Mouse (Mus musculus) limb, embryonic 12.5 days (tissue): ENCODE data around the gene Xpnpep2. TPM values are rescaled to one million over a fixed set of nuclear protein-coding genes. Genes with fewer than 3 reads are reported as not detected.
A peak's percentile ranks its signal among the peaks of the same experiment; 100 is the strongest.

Source experiments
- ATAC-seq: fragments of 200-750 bp; cut with Nextera tagmentation; 2 replicates; pipeline ENCODE4 v1.8.0; 2017; ENCODE audit warnings: low read depth, moderate TSS enrichment; ENCODE audit not compliant: insufficient number of reproducible peaks, insufficient read depth, low FRiP score, low TSS enrichment
- H3K27ac ChIP-seq: fragments of 300-500 bp; sonication (generic); 2 replicates; pipeline ENCODE4 v1.5.1; 2016; ENCODE audit warnings: mild to moderate bottlenecking, moderate library complexity
- H3K27me3 ChIP-seq: fragments of 300-500 bp; sonication (generic); 2 replicates; pipeline ENCODE4 v1.6.1; 2016; ENCODE audit warnings: mild to moderate bottlenecking, moderate library complexity
- H3K36me3 ChIP-seq: fragments of 300-500 bp; sonication (generic); 2 replicates; pipeline ENCODE4 v1.6.1; 2016; ENCODE audit warnings: mild to moderate bottlenecking, moderate library complexity
- H3K4me1 ChIP-seq: fragments of 300-500 bp; sonication (generic); replicated peaks from 2 replicates; pipeline ENCODE4 v1.6.1; 2016
- H3K4me2 ChIP-seq: fragments of 300-500 bp; sonication (generic); 2 replicates; pipeline ENCODE4 v1.6.1; 2016; ENCODE audit warnings: mild to moderate bottlenecking, moderate library complexity
- H3K4me3 ChIP-seq: fragments of 300-500 bp; sonication (generic); replicated peaks from 2 replicates; pipeline ENCODE4 v1.5.1; 2016; ENCODE audit warnings: mild to moderate bottlenecking
- H3K9ac ChIP-seq: fragments of 300-500 bp; sonication (generic); replicated peaks from 2 replicates; pipeline ENCODE4 v1.6.1; 2016; ENCODE audit warnings: mild to moderate bottlenecking, moderate library complexity
- H3K9me3 ChIP-seq: fragments of 300-500 bp; sonication (generic); 2 replicates; pipeline ENCODE4 v1.6.1; 2016; ENCODE audit warnings: mild to moderate bottlenecking, moderate library complexity
- WGBS: fragments of 180-500 bp; shearing (Covaris S2); methylation state at CpG from one replicate; pipeline ENCODE4 v1.1.7; 2016; 5-methylcytosine and 5-hydroxymethylcytosine counted together
- polyA plus RNA-seq: library from polyadenylated mRNA; unstranded; fragments of >200 nt; fragmentation: Nextera tagmentation; extraction: Ambion mirVana; gene quantifications from 2 replicates; pipeline ENCODE4 v1.2.1, GENCODE M21; 2016

Xpnpep2 gene
- 2.6 and 3.7 TPM in 2 replicates for polyA plus RNA-seq

DNA sequence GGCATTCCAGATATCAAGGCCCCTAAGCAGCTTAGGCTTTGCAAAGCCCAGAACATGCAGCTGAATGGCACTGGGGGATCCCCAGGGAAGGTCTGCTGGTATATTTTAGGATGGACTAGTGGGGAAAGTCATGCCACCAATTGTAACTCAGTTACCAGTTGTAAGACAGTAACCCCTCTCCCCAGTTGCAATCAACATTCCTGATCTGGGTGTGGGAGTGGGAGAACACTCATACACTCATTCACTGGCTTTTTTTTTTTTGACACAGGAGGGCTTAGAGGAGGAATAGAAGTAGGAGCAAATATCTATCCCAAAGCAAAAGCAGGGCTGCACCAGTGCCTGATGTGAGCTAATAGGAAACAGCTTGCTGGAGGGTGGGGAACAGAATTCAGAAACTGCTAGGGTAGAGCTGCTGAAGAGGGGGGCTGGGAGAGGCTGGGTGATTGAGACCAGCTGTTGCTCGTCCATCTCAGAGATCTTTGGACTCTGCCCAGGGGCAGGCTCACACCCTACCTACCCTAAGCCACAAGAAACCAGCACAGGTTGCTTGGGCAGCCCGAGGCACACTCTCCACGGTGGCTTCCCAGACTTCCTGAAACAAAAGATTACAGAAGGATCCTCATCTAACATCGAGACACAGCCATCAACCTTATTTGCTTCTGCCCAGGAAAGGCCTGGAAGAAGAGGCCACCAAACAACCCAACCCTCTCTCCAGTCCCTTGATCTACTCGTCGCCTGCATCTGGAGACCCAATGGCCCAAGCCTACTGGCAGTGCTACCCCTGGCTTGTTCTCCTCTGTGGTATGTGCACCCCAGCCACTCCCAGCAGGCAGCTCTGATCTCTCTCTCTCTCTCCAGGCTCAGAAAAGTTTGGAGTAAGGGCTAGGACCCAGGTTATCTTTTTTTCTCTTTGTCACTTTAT is at the start of gene Xpnpep2:
Xpnpep2 (plus strand) TSS at position 332 of the 922 bp plus-strand sequence.
- Histone ChIP-seq H3K9ac (no peak within 1 kb of the TSS), H3K4me3 (no peak within 1 kb of the TSS), H3K9me3 (no peaks in the 10 kb centered on the region), H3K4me2 (no peak within 1 kb of the TSS; the same call in 1 of the 2 replicates), H3K27me3 (0 out of 2 replicates have a peak, but pooled peaks cover 3% of the 10 kb centered on the region), H3K4me1 (peaks cover 5% of the 10 kb centered on the region; the same call in 1 of the 2 replicates), H3K27ac (peak within 1 kb of the TSS; percentile 77), H3K36me3 (no peaks in the 10 kb centered on the region)
- peak; percentile 37; the same call in 1 of the 2 replicates for ATAC-seq
- 32% methylated on average over 6 of the region's 6 CpGs for WGBS

DNA sequence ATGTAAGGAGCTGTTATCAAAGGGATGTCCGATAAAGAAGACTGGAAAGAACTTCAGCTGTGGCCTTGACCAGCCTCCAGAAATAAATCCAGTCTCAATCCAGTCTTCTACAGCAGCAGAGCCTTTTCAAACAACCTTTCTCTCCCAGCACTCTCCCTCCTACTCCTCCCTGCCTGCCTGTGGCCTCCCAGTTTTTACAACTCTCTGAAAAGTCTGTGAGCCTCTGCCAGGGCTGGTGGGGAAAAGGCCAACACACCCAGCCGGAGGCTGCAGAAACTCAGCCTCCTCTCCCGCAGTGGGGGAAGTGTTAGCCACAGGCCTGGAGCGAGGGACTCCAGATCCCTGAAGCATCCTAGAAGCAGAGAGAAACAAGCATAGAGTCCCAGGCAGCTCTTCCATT is 46.0 kb upstream of the Xpnpep2 start:
- Histone ChIP-seq H3K4me2 (no peak overlapping the region), H3K4me3 (no peak overlapping the region), H3K9me3 (no peaks in the 10 kb centered on the region), H3K27me3 (no peaks in the 10 kb centered on the region), H3K36me3 (no peaks in the 10 kb centered on the region), H3K4me1 (no peaks in the 10 kb centered on the region), H3K27ac (no peak overlapping the region), H3K9ac (no peak overlapping the region)
- no peak for ATAC-seq
- WGBS: 63% methylated on average over 4 of the region's 4 CpGs

DNA sequence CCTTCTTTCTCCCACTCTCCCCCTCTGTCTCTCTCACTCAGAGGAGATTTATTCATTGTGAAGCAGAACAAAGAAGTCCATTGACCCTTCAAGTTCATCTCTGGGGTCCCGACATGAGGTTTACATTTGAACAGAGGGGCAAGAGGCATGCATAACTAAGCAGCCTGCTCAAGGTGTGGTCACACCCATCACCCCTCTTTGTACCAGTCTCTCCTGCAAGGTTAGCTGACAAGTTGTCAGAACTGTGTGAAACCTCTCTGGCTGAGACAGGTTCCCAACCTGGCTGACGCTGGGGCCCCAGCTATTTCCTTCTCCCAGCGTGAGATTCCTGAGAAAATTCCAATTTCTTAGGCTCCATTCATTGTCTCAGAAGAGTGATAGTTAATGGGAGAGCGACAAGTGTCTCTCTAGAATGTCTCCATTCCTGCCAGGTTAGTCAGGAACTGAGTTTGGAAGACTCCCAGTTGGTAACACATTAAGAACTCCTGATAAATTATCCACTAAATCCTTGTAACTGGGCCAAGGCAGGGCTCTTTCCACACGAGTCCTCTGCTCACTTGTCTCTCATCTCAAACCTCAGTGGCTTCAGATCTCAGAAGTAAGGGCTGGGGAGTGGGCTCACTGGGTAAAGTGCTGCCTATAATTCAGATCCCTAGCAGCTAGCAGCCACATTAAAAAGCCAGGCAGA is 44.2 kb upstream of the Xpnpep2 start:
- Histone ChIP-seq H3K4me1 (no peaks in the 10 kb centered on the region), H3K9me3 (no peaks in the 10 kb centered on the region), H3K27me3 (no peaks in the 10 kb centered on the region), H3K4me2 (no peak overlapping the region), H3K4me3 (no peak overlapping the region), H3K9ac (no peak overlapping the region), H3K36me3 (no peaks in the 10 kb centered on the region), H3K27ac (no peak overlapping the region)
- ATAC-seq: no peak
- 36% methylated on average over 5 of the region's 5 CpGs for WGBS

DNA sequence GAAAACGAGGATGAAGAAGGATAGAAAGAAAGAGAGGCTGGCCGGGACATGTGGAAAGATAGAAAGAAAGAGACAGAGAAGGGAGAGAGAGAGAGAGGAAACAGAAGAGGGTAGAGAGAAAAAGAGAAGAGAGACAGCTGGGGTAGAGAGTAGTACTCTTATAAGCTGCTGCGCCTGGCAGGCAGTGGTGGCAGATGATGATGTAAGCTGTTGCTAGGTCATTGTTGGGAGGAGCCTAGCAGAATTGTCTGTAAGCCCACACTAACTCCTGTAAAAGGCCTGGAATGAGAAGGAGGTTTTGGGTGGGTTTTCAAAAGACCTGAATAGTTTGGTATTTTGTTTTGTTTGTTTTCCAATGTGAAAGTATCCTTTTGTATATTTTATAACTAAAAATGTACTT is 41.6 kb upstream of the Xpnpep2 start:
- Histone ChIP-seq H3K4me2 (no peak overlapping the region), H3K4me3 (no peak overlapping the region), H3K27me3 (no peaks in the 10 kb centered on the region; the same call in 1 of the 2 replicates), H3K27ac (no peak overlapping the region), H3K36me3 (no peaks in the 10 kb centered on the region), H3K9me3 (no peaks in the 10 kb centered on the region), H3K9ac (no peak overlapping the region), H3K4me1 (no peaks in the 10 kb centered on the region)
- ATAC-seq: no peak
- WGBS: 75% methylated on average over 3 of the region's 3 CpGs

DNA sequence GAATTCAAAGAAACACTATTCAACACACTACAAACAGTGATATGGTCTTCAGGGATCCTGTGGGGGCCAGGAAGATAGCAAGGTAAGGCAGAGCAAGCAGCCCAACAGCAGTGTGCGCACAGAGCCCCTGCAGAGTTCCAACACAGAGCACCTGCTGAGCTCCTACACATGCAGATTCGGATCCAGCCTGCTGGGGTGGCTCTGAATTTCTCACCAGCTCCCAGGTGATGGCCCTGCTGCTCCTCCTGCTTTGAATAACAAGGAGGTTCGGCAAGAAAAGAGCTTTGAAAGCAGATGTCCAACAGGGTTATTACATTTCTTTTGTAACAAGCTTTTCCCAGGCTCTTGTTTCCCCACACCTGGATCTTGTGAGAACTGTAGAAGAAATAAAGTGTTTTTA is 36.6 kb upstream of the Xpnpep2 start:
- WGBS: 16% methylated on average over 3 of the region's 3 CpGs
- Histone ChIP-seq H3K27me3 (peaks cover 7% of the 10 kb centered on the region; the same call in 1 of the 2 replicates), H3K27ac (no peak overlapping the region), H3K9me3 (no peaks in the 10 kb centered on the region), H3K9ac (no peak overlapping the region), H3K4me1 (no peaks in the 10 kb centered on the region), H3K36me3 (no peaks in the 10 kb centered on the region), H3K4me2 (no peak overlapping the region), H3K4me3 (no peak overlapping the region)
- no peak for ATAC-seq

DNA sequence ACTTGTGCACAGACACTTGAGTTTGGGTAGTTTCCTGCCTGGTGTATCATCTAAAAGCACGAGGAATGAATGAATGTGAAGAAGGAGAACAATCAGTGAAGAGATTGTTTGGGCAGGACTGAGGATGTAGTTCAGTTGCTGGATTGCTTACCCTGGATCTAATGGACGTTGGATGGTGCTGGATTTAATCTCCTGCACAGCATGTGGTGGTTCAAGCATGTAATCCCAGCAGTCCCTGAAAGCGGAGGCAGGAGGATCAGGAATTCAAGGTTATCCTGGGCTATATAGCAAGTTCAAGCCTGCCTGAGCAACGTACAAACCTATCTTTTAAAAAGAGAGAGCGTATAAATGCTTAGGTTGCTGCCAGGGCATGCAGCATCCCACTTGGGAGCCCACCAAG is 36.1 kb upstream of the Xpnpep2 start:
- no peak overlapping the region for H3K4me3 ChIP-seq
- no peaks in the 10 kb centered on the region for H3K9me3 ChIP-seq
- H3K4me2 ChIP-seq: no peak overlapping the region
- H3K27me3 ChIP-seq: peaks cover 7% of the 10 kb centered on the region; the same call in 1 of the 2 replicates
- no peaks in the 10 kb centered on the region for H3K36me3 ChIP-seq
- H3K9ac ChIP-seq: no peak overlapping the region
- H3K4me1 ChIP-seq: no peaks in the 10 kb centered on the region
- WGBS: 25% methylated on average over 5 of the region's 5 CpGs
- no peak overlapping the region for H3K27ac ChIP-seq
- ATAC-seq: no peak

DNA sequence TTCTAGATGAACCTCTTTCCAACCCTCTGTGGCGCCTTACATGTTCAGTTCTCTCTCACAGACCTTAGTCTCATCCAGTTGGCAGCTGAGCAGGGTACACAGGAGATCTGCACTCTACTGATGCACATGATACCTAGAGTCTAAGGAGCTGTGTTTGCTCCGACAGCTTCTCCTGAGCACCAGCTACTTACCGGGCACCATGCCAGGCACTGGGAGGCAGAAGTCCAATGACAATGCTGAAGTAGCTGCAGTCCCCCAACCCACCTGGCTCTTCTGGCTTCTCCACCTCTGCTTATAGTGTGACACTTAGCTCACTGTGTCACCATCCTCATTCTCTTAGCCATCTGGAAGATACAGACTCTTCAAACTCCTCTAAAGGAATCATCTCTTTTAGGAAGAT is 33.8 kb upstream of the Xpnpep2 start:
- Histone ChIP-seq H3K4me3 (no peak overlapping the region), H3K9me3 (no peaks in the 10 kb centered on the region), H3K36me3 (no peaks in the 10 kb centered on the region), H3K4me1 (no peaks in the 10 kb centered on the region), H3K27me3 (peaks cover 7% of the 10 kb centered on the region; the same call in 1 of the 2 replicates), H3K4me2 (no peak overlapping the region), H3K27ac (no peak overlapping the region), H3K9ac (no peak overlapping the region)
- no peak for ATAC-seq
- whole genome bisulfite sequencing: 91% methylated on average over 3 of the region's 3 CpGs

DNA sequence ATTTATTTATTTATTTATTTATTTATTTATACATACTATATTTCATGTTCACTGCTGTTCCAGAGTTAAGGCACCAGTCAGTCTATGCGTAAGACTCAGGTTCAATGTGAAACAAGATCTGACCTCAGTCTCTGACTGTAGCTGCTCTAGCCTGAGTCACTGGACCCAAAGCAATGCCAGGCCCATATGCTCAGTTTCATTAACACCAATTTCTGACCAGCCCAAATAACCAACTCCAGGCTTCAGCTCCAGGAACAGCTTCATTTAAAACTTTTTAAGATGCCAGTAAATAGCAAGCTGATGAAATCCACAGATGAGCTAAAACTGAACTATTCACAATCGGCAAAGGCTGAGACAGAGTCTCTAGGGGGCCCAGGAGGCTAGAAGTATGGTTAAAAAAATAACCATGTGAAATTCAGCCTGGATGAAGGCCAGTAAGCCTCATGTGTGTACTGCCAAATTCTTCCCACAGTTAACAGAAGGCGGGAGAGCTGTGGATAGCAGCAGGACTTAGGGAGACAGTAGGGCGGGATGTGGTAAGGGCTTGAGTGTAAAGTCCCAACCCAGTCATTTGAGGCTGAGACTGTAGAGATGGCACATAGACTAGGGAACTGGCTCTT is 31.6 kb upstream of the Xpnpep2 start:
- 71% methylated on average over 4 of the region's 4 CpGs for WGBS
- no peak for ATAC-seq
- Histone ChIP-seq H3K27ac (no peak overlapping the region), H3K9me3 (no peaks in the 10 kb centered on the region), H3K4me1 (no peaks in the 10 kb centered on the region), H3K9ac (no peak overlapping the region), H3K36me3 (no peaks in the 10 kb centered on the region), H3K4me3 (no peak overlapping the region), H3K4me2 (no peak overlapping the region), H3K27me3 (0 out of 2 replicates have a peak, but pooled peaks cover 7% of the 10 kb centered on the region)

DNA sequence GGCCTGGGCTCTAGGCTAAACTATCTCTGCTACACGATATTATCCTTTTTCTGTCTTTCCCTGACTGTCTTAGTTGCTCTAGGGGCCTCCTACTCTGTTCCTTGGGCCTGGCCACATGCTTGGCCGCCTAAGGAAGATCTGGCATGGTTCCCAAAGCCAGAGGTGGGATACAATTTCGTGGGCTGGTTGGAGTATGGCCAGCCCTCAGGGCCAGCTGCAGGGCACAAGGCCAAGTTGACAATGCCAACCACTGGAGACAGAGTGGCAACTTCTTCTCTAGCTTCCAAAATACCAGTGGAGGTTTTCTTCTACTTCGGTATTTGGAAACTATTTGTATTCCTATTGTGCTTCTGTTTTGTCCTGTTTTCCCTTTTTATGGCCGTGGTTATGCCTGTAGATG is 26.2 kb upstream of the Xpnpep2 start:
- Histone ChIP-seq H3K4me2 (no peak overlapping the region), H3K4me3 (no peak overlapping the region), H3K27ac (no peak overlapping the region), H3K9ac (no peak overlapping the region), H3K9me3 (no peaks in the 10 kb centered on the region), H3K36me3 (no peaks in the 10 kb centered on the region), H3K4me1 (no peaks in the 10 kb centered on the region), H3K27me3 (no peaks in the 10 kb centered on the region)
- ATAC-seq: no peak
- 77% methylated on average over 5 of the region's 5 CpGs for WGBS

DNA sequence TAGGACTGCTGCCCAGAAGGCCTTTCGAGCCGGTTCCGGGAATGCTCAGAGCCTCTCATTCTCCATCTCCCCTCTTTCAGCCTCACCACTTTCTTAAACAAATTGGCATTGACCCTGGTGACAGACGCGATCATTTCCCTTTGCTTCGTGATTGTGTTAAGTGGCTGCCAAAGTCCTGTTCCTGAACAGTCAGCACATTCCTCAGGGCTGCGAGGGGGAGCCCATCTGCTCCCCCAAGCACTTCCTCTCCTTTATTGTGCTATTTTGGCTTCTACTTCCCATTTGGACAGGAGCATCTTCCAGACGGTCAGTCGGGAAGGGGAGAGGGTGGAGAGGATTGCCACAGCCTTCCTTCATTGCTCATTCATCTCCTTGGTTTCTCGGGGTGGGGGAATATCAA is 16.4 kb upstream of the Xpnpep2 start:
- no peaks in the 10 kb centered on the region for H3K36me3 ChIP-seq
- H3K9ac ChIP-seq: no peak overlapping the region
- H3K27me3 ChIP-seq: peaks cover 3% of the 10 kb centered on the region; the same call in 1 of the 2 replicates
- H3K4me1 ChIP-seq: no peaks in the 10 kb centered on the region
- H3K4me2 ChIP-seq: no peak overlapping the region
- no peaks in the 10 kb centered on the region for H3K9me3 ChIP-seq
- no peak for ATAC-seq
- no peak overlapping the region for H3K4me3 ChIP-seq
- 63% methylated on average over 10 of the region's 10 CpGs for WGBS
- no peak overlapping the region for H3K27ac ChIP-seq

DNA sequence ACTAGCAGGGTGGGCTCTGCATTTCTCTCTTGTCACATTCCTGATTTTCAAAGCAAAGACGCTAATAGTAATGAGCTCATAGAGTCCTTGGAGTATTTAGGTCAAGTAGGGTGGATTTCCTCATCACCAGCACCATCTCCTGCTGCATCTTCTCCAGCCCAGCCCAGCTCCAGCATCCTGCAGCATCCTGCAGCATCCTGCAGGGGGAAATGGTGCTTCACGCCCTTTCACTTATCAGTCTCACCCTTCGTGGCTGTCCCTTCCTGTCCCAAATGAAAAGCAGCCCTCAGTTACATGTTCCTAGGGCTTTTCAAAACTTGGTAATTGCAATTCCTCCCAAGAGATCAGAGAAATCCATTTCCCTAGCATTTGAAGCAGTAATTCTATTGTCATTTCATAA is 15.0 kb upstream of the Xpnpep2 start:
- no peak overlapping the region for H3K4me2 ChIP-seq
- H3K4me3 ChIP-seq: no peak overlapping the region
- ATAC-seq: no peak
- no peak overlapping the region for H3K9ac ChIP-seq
- H3K36me3 ChIP-seq: no peaks in the 10 kb centered on the region
- no peaks in the 10 kb centered on the region for H3K9me3 ChIP-seq
- H3K4me1 ChIP-seq: no peaks in the 10 kb centered on the region
- peaks cover 3% of the 10 kb centered on the region; the same call in 1 of the 2 replicates for H3K27me3 ChIP-seq
- 33% methylated on average over 3 of the region's 3 CpGs for WGBS
- H3K27ac ChIP-seq: no peak overlapping the region
